Mouse (Mus musculus): ENCODE results near the gene Rara.
A peak's percentile ranks its signal among the peaks of the same experiment; 100 is the strongest.

Rara gene

DNA sequence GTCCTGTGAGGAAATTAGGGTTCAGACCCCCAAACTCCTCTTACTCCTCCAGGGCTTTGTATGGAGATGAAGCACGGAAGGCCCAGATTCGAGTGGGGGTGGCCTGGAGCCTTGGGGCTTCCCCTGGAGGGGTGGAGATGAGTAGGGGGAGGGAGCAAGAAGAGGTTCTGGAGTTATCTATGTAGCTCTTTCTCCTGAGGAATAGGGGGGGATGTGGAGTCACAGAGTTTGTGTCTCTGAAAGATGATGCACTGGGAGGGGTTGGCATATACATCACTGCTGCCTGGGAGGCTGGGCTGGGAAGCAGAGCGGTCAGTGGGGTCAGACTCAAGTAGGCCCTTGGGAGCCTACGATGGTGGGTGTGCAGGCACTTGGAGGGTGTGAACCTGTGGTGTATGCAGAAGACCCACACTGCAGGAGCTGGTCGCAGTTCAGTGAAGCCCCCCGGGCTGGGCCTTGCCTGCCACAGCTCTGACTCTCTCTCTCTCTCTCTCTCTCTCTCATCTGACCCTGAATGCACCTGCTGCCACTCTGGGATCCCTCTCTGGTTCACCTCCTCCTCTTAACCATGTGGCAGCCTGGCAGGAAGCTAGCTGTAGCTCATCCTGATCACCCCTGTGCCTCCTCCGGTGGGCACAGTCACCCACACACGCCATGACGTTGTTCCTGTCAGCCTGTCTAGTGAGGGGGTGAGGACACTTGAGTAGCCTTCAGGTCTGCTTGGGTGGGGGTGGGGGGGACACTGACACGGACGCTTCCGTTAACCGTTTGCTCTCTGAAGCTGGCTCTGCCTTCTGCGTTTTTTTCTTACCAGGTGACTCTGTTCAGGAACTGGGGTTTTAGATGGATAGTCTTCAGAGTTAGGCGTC, 11.7 kb downstream of the Rara start:
- DNase-seq = peak; percentile 95

- peak; percentile 95 for DNase-seq
These were observed 12.5 kb downstream of the Rara start for GRCm38 (mm10) chr11:98939953-98940641.

GRCm38 (mm10) chr11:98940776-98941175, 13.2 kb downstream of the Rara start:
- peak; percentile 94 for DNase-seq

DNA sequence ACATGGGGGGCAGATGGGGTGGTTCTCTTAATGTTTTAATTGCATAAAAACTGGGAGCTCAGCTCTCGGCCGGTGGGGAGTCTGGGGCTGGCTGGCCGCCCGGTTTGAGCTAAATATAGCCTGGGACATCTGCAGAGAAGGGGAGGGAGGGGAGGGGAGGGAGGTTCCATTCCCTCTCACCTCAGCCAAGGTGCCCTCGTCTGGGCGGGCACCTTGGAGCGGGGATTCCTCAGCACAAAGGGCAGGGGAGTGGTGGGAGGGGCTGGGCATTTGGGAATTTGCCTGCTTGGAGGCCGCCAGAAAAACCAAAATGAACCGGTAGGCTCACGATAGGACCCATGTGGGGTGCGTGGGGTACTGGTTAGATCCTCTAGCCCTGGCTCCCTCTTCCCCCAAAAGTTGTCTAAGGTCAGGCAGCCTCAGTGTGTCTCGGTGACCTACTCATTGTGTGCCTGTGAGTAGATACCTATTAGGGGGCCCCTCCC, 13.8 kb downstream of the Rara start:
- peak; percentile 97 for DNase-seq

GRCm38 (mm10) chr11:98941826-98942550, 14.4 kb downstream of the Rara start:
- peak; percentile 99 for DNase-seq

DNA sequence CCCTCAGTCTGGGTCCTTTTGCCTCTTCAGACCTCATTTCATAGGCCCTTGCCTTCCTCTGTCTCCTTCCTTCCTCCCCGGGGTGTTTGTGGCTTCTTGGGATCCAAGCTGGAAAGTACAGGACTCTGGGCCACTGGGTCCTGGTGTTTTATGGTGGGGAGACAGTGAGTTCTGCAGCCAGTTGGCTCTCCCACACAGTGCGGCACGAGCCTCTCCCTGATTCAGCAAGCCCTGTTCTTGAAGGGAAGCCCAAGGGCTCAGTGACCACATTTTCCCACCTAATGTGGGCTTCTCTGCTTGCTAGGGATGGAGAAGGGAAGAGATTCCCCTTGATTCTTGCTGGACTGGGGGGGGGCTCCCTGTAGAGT, 14.9 kb downstream of the Rara start:
- DNase-seq = no peak

GRCm38 (mm10) chr11:98942923-98943641, 15.5 kb downstream of the Rara start:
- DNase-seq = peak; percentile 99

- peak; percentile 94 for DNase-seq
These were observed 16.3 kb downstream of the Rara start for GRCm38 (mm10) chr11:98943741-98944461.

GRCm38 (mm10) chr11:98944897-98945604, 17.4 kb downstream of the Rara start:
- peak; percentile 92 for DNase-seq

GRCm38 (mm10) chr11:98945605-98945977, 18.0 kb downstream of the Rara start:
- DNase-seq = no peak

- no peak for DNase-seq
These were observed 20.5 kb downstream of the Rara start for GRCm38 (mm10) chr11:98947969-98948569.

DNA sequence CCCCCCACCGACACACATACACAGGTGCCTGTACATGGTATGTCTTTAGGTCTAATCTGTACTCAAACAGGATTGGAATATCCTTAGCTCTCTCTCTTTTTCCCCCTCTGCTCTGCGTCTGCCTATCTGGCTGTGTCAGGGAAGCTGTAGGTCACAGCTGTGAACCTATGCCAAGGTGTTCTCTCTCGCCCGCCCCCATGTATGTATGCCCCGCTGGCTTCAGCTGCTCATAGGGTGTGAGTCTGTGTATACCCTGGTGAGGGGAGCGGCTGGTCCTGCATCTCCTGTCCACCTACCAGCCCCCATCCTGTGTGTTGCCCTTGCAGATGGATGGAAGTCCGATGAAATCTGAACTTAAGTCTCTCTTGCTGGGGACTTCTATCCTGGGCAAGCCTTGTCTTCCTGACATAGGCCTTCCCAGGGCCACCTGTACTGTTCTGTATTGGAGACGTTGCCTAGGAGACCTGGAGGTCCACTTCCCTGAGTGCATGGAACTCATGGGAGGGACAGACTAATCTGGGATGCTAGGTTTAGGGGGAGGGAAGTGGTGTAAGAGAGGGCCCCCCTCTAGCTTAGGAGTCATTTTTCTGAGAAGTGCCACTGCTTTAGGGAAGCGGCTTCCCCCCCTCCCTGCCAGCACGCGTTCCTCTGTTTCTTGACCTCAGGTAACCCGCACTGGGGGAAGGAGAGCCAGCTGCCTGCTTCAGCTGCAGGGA, 21.8 kb downstream of the Rara start:
- DNase-seq = peak; percentile 94

DNA sequence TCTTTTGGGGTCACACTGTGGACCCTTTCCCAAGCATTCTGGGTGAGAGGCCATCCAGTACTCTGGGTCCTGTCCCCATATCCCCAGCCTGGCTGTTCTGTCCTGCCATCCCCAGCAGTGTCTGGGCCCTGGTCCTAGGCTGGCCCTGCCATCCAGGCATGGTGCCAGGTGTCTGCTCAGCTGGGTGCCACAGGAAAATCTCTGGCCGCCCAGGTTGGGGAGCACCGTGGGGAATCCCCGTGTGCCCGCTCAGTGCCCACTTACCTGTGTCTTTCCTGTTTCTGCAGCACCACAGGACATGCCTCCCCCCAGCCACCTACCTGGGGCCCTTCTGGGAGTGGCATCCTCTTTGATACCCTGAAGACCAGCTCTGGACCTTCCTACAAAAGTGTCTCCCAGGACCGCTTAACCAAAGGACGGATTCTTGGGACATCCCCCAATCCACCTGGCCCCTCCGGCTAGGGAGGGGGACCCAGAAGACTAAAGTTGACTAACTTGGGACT, 22.4 kb downstream of the Rara start:
- peak; percentile 98 for DNase-seq

DNA sequence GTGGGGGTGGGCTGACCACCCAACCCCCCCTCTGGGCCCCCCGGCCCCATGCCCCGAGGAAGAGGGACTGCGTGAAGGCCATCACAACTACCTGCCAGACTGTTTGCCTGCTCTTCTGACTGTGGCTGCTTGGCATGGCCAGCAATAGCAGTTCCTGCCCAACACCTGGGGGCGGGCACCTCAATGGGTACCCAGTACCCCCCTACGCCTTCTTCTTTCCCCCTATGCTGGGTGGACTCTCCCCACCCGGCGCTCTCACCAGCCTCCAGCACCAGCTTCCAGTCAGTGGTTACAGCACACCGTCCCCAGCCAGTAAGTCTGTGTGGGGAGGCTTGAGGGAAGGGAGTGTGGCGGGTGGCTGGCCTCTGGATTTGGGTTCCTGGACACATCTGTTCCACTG, 22.9 kb downstream of the Rara start:
- DNase-seq = peak; percentile 96

- peak; percentile 100 for DNase-seq
These were observed 23.6 kb downstream of the Rara start for GRCm38 (mm10) chr11:98951026-98951906.

- DNase-seq = no peak
These were observed 24.5 kb downstream of the Rara start for GRCm38 (mm10) chr11:98952111-98952510.

DNA sequence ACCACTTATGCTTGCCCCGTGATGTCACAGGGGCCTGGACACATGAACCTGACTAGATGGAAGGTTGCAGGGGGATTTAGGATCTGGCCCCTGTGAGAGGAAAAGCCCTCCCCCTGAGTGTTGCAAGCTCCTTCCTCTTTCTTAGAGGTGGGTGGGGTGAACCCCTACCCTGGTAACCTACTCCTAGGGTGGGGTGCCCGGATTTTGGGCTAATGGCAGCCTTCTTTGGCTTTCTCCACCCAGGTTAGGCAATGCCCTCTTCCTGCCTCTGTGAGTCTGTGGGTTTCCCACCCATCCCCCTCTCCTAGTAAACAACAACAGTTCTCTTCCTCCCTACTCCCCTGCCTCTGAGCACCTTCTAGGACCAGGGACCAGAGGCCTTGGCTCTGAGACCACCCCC, 25.1 kb downstream of the Rara start:
- no peak for DNase-seq

DNA sequence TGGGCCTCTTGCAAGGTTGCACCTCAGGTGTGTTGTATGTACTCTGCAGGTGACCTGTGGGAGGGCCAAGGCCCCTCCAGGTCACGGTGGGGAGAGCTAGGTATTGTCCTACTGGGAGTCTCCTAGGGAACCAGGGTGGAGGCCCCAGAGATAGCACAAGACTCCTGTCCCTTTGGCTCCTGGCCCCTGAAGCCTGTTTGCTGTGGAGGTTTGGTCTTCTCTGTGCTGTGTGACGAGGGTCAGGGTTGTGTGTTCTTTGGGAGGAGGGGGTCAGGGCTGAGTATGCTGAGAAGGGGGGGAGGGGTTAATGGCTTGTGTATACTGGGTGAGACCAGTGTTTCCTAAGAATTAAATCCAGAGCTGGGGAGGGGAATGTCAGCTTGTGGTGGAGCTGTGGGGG, 25.7 kb downstream of the Rara start:
- no peak for DNase-seq

- peak; percentile 94 for DNase-seq
These were observed 26.3 kb downstream of the Rara start for GRCm38 (mm10) chr11:98953835-98954320.

All from heart, adult 11 months (tissue).